8 mouse cellular contexts compared by ENCODE assay signal in the genomic region with DNA sequence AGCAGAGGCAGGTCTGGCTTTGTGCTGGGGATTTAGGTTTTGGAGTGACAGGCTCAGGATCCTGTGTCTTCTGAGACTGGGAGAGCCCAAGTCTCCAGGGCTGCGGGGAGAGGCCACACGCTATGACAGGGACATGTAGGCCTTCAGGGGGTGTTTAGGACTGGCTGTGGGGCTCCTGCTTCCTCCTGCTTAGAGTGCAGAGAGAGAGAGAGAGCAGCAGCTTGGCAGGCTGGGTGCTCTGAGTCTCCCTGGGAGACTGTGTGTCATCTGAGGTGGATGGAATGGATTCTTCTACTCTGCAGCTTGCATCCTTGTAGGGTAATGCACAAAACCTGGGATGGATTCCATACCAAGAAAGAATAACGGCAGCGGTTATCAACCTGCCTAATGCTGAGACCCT.
DNase-seq lines count a peak whose midpoint lies in the region; ATAC-seq and TF ChIP-seq lines count a peak whose summit lies in the region.

No protein-coding gene starts in this region.

- peaks cover 44% of the 10 kb centered on the region for H3K79me2 ChIP-seq in C2C12 (ENCODE audit: control insufficient read depth, insufficient read depth)

- peak; percentile 70 for ATAC-seq in embryonic facial prominence, embryonic 14.5 days (ENCODE audit: low read depth)
- peak; percentile 40 for ATAC-seq in kidney, embryonic 16.5 days (ENCODE audit: low FRiP score, low TSS enrichment)

- TF ChIP-seq POLR2A in bone marrow macrophage, adult 2 months (IDR thresholded peaks at IDR 0.05; ENCODE audit: borderline replicate concordance, low read depth, low read length) = no peak

- DNase-seq in embryonic facial prominence, embryonic 14.5 days (ENCODE audit: low spot score) = peak; percentile 94
- DNase-seq in heart, embryonic 10.5 days (ENCODE audit: low spot score) = no peak
- peak; percentile 20 for DNase-seq in lung, postnatal 14 days
- peak; percentile 67 for DNase-seq in right cerebral cortex, adult 18-20 months
- no peak for DNase-seq in spleen, adult 18-20 months

- no peak for TF ChIP-seq CTCF in C2C12 (IDR thresholded peaks at IDR 0.05; ENCODE audit: control insufficient read depth, insufficient read depth, insufficient read length)
- TF ChIP-seq CTCF in bone marrow macrophage, adult 2 months (IDR thresholded peaks at IDR 0.05; ENCODE audit: low read depth, low read length) = no peak

- H3K27ac ChIP-seq in bone marrow macrophage, adult 2 months (ENCODE audit: insufficient read depth, low read depth, low read length) = peak overlapping the region; percentile 86
- H3K27ac ChIP-seq in embryonic facial prominence, embryonic 14.5 days (replicated peaks; ENCODE audit: low read depth, low read length) = peak overlapping the region; percentile 83
- H3K27ac ChIP-seq in heart, embryonic 10.5 days = peak overlapping the region; percentile 78
- H3K27ac ChIP-seq in kidney, embryonic 16.5 days (ENCODE audit: low read length) = peak overlapping the region; percentile 83

- no peaks in the 10 kb centered on the region for H3K27me3 ChIP-seq in C2C12 (ENCODE audit: control insufficient read depth, insufficient read depth, insufficient read length)
- H3K27me3 ChIP-seq in embryonic facial prominence, embryonic 14.5 days (replicated peaks; ENCODE audit: control insufficient read depth, insufficient read depth, low read length) = peaks cover 7% of the 10 kb centered on the region; the same call in 1 of the 2 replicates
- H3K27me3 ChIP-seq in heart, embryonic 10.5 days (ENCODE audit: insufficient read depth, poor library complexity, severe bottlenecking) = peaks cover 15% of the 10 kb centered on the region
- H3K27me3 ChIP-seq in kidney, embryonic 16.5 days (ENCODE audit: insufficient read depth, low read length) = peaks cover 6% of the 10 kb centered on the region; the same call in 1 of the 2 replicates

- H3K4me2 ChIP-seq in embryonic facial prominence, embryonic 14.5 days (ENCODE audit: low read depth, low read length) = peak overlapping the region; percentile 42
- H3K4me2 ChIP-seq in kidney, embryonic 16.5 days (replicated peaks; ENCODE audit: low read depth, low read length) = peak overlapping the region; percentile 38

- 0 out of 2 replicates have a peak overlapping the region, but pooled peaks have one; percentile 5 for H3K9ac ChIP-seq in embryonic facial prominence, embryonic 14.5 days (ENCODE audit: low read depth, low read length)
- no peak overlapping the region for H3K9ac ChIP-seq in kidney, embryonic 16.5 days (replicated peaks; ENCODE audit: low read length)

- H3K9me3 ChIP-seq in embryonic facial prominence, embryonic 14.5 days (ENCODE audit: control insufficient read depth, low read length) = no peaks in the 10 kb centered on the region
- no peaks in the 10 kb centered on the region for H3K9me3 ChIP-seq in heart, embryonic 10.5 days
- H3K9me3 ChIP-seq in kidney, embryonic 16.5 days (ENCODE audit: low read length) = no peaks in the 10 kb centered on the region

- H3K4me3 ChIP-seq in C2C12 (ENCODE audit: insufficient read depth, poor library complexity, severe bottlenecking) = no peak overlapping the region
- H3K4me3 ChIP-seq in bone marrow macrophage, adult 2 months (ENCODE audit: insufficient read depth, low read length) = no peak overlapping the region
- peak overlapping the region; percentile 25 for H3K4me3 ChIP-seq in embryonic facial prominence, embryonic 14.5 days (ENCODE audit: low read depth, low read length)
- peak overlapping the region; percentile 20; the same call in 1 of the 2 replicates for H3K4me3 ChIP-seq in heart, embryonic 10.5 days
- H3K4me3 ChIP-seq in kidney, embryonic 16.5 days (ENCODE audit: low read length) = 0 out of 2 replicates have a peak overlapping the region, but pooled peaks have one; percentile 8

- peak overlapping the region; percentile 52 for H3ac ChIP-seq in C2C12 (ENCODE audit: control insufficient read depth, insufficient read length, low read depth)

- peaks cover 8% of the 10 kb centered on the region for H3K79me3 ChIP-seq in C2C12 (ENCODE audit: low read depth)

- H3K36me3 ChIP-seq in C2C12 (ENCODE audit: control insufficient read depth, insufficient read depth) = no peaks in the 10 kb centered on the region
- no peaks in the 10 kb centered on the region for H3K36me3 ChIP-seq in embryonic facial prominence, embryonic 14.5 days (ENCODE audit: control insufficient read depth, insufficient read depth, low read length)
- H3K36me3 ChIP-seq in heart, embryonic 10.5 days = no peaks in the 10 kb centered on the region
- no peaks in the 10 kb centered on the region for H3K36me3 ChIP-seq in kidney, embryonic 16.5 days (ENCODE audit: insufficient read depth, low read length)

- WGBS in embryonic facial prominence, embryonic 14.5 days = 14% methylated on average over 4 of the region's 4 CpGs
- WGBS in heart, embryonic 10.5 days = 16% methylated on average over 4 of the region's 4 CpGs
- 7% methylated on average over 4 of the region's 4 CpGs for WGBS in kidney, embryonic 16.5 days

- H3K4me1 ChIP-seq in bone marrow macrophage, adult 2 months (ENCODE audit: control insufficient read depth, insufficient read depth, low read length) = peaks cover 32% of the 10 kb centered on the region
- peaks cover 24% of the 10 kb centered on the region for H3K4me1 ChIP-seq in embryonic facial prominence, embryonic 14.5 days (ENCODE audit: control insufficient read depth, insufficient read depth, low read length)
- H3K4me1 ChIP-seq in heart, embryonic 10.5 days = peaks cover 62% of the 10 kb centered on the region
- H3K4me1 ChIP-seq in kidney, embryonic 16.5 days (ENCODE audit: insufficient read depth, low read length) = peaks cover 61% of the 10 kb centered on the region

TF ChIP-seq in C2C12, 6 proteins besides CTCF, POLR2A, EP300 and RAD21:
- no peak for TF ChIP-seq USF1 (IDR thresholded peaks at IDR 0.05; ENCODE audit: low read depth)
- no peak for TF ChIP-seq FOSL1 (IDR thresholded peaks at IDR 0.05; ENCODE audit: insufficient read depth, low read length, poor library complexity, severe bottlenecking)
- TF ChIP-seq MYOG (IDR thresholded peaks at IDR 0.05; ENCODE audit: control insufficient read depth, extremely low read depth, insufficient read length) = no peak
- TF ChIP-seq CEBPB (IDR thresholded peaks at IDR 0.05; ENCODE audit: low read depth) = no peak
- no peak for TF ChIP-seq MYOD1 (IDR thresholded peaks at IDR 0.05; ENCODE audit: control insufficient read depth, insufficient read length, low read depth)
- no peak for TF ChIP-seq MAX (IDR thresholded peaks at IDR 0.05)

Comparison
In these comparisons a context has a peak if more than half of its experiments do, and no peak if none do; other contexts are left out.
1. H3K4me3 ChIP-seq: peak in embryonic facial prominence, embryonic 14.5 days (single experiment), heart, embryonic 10.5 days (single experiment) and kidney, embryonic 16.5 days (single experiment); none in C2C12 (single experiment) and bone marrow macrophage, adult 2 months (single experiment).
2. DNase-seq: peak in embryonic facial prominence, embryonic 14.5 days (single experiment), lung, postnatal 14 days (single experiment) and right cerebral cortex, adult 18-20 months (single experiment); none in heart, embryonic 10.5 days (single experiment) and spleen, adult 18-20 months (0 of 2).
3. Peak in every context shown above with its lines, with median percentiles within 50 percentile points of each other: H3K27ac ChIP-seq.